Comparison of ENCODE assay signal across 11 mouse cellular contexts in genomic region chr13:41925211-41925610, GRCm38 (mm10).
"Had no signal": no experiment of that assay in that cellular context is flagged by ENCODE, and none has a peak within 500 bp of the region (broad histone marks: within the 10 kb centered on the region; RNA-seq: fewer than 3 reads in every experiment).

No protein-coding gene starts in this region.

- DNase-seq: right cerebral cortex, adult 18-20 months; right cerebral cortex, postnatal 14 days; right cerebral cortex, postnatal 25 days; right cerebral cortex, postnatal 4 days; spleen, adult 18-20 months; thymus, adult 18-20 months; thymus, adult 2 months; thymus, postnatal 14 days; thymus, postnatal 25 days; thymus, postnatal 36 days; thymus, postnatal 4 days had no signal
